Mouse (Mus musculus): ENCODE results near the gene Ccl17. TPM values are rescaled to one million over a fixed set of nuclear protein-coding genes. Genes with fewer than 3 reads are reported as not detected.

Ccl17 gene
- total RNA-seq, 2 experiments from 2014 or later, result 1.4 TPM; not detected in 1

Other genes with a start within 250 kb of the Ccl17 start
- 31.8 and 36.4 TPM in 2 replicates for gene Rspry1, start 208.5 kb upstream of the Ccl17 start, total RNA-seq (2015)
- gene Rspry1, start 208.5 kb upstream of the Ccl17 start, total RNA-seq (2017), result 34.2 and 35.3 TPM in 2 replicates
- gene Fam192a, start 208.5 kb upstream of the Ccl17 start, total RNA-seq (2015), result 27.8 and 33.4 TPM in 2 replicates
- gene Fam192a, start 208.5 kb upstream of the Ccl17 start, total RNA-seq (2017), result 93.2 and 103 TPM in 2 replicates
- gene Arl2bp, start 143.9 kb upstream of the Ccl17 start, total RNA-seq (2015), result 33.7 and 43.6 TPM in 2 replicates
- gene Arl2bp, start 143.9 kb upstream of the Ccl17 start, total RNA-seq (2017), result 79.9 and 111 TPM in 2 replicates
- not detected in 2 replicates for gene Pllp, start 114.2 kb upstream of the Ccl17 start, total RNA-seq (2015)
- gene Pllp, start 114.2 kb upstream of the Ccl17 start, total RNA-seq (2017), result not detected in 2 replicates
- gene Ccl22, start 64.9 kb upstream of the Ccl17 start, total RNA-seq (2015), result not detected in 2 replicates
- gene Ccl22, start 64.9 kb upstream of the Ccl17 start, total RNA-seq (2017), result not detected in 2 replicates
- 0.13 and 0.18 TPM in 2 replicates for gene Cx3cl1, start 38.4 kb upstream of the Ccl17 start, total RNA-seq (2015)
- gene Cx3cl1, start 38.4 kb upstream of the Ccl17 start, total RNA-seq (2017), result not detected in 2 replicates
- gene Coq9, start 27.9 kb downstream of the Ccl17 start, total RNA-seq (2015), result 12.8 and 16.6 TPM in 2 replicates
- gene Coq9, start 27.9 kb downstream of the Ccl17 start, total RNA-seq (2017), result 22.1 and 24.8 TPM in 2 replicates
- gene Ciapin1, start 27.9 kb downstream of the Ccl17 start, total RNA-seq (2015), result 13.0 and 28.9 TPM in 2 replicates
- gene Ciapin1, start 27.9 kb downstream of the Ccl17 start, total RNA-seq (2017), result 13.5 and 19.5 TPM in 2 replicates
- gene Polr2c, start 47.0 kb downstream of the Ccl17 start, total RNA-seq (2015), result 44.1 and 46.4 TPM in 2 replicates
- 40.3 and 43.5 TPM in 2 replicates for gene Polr2c, start 47.0 kb downstream of the Ccl17 start, total RNA-seq (2017)
- 0.75 TPM in 1 of 2 replicates, not detected in the other for gene Dok4, start 65.9 kb downstream of the Ccl17 start, total RNA-seq (2015)
- 0.69 and 0.92 TPM in 2 replicates for gene Dok4, start 65.9 kb downstream of the Ccl17 start, total RNA-seq (2017)
- gene Ccdc102a, start 107.6 kb downstream of the Ccl17 start, total RNA-seq (2015), result 1.8 and 3.3 TPM in 2 replicates
- gene Ccdc102a, start 107.6 kb downstream of the Ccl17 start, total RNA-seq (2017), result 9.1 and 10.7 TPM in 2 replicates
- gene Adgrg5, start 113.2 kb downstream of the Ccl17 start, total RNA-seq (2015), result 0.58 and 2.4 TPM in 2 replicates
- 0.45 and 1.2 TPM in 2 replicates for gene Adgrg5, start 113.2 kb downstream of the Ccl17 start, total RNA-seq (2017)
- 7.3 and 7.8 TPM in 2 replicates for gene Adgrg1, start 164.3 kb downstream of the Ccl17 start, total RNA-seq (2015)
- gene Adgrg1, start 164.3 kb downstream of the Ccl17 start, total RNA-seq (2017), result 2.8 and 14.0 TPM in 2 replicates
- 15.5 and 21.6 TPM in 2 replicates for gene Adgrg3, start 207.2 kb downstream of the Ccl17 start, total RNA-seq (2015)
- 28.8 and 38.7 TPM in 2 replicates for gene Adgrg3, start 207.2 kb downstream of the Ccl17 start, total RNA-seq (2017)
- gene Drc7, start 244.7 kb downstream of the Ccl17 start, total RNA-seq (2015), result 0.38 and 0.52 TPM in 2 replicates
- 0.18 and 0.33 TPM in 2 replicates for gene Drc7, start 244.7 kb downstream of the Ccl17 start, total RNA-seq (2017)